Mouse (Mus musculus) heart, embryonic 11.5 days (tissue): ENCODE data around the gene Sytl3. TPM values are rescaled to one million over a fixed set of nuclear protein-coding genes. Genes with fewer than 3 reads are reported as not detected.
"Not testable (repeated sequence)": the region's sequence is repeated elsewhere in the genome, so short reads cannot be mapped to it uniquely, and the experiment has no call there.

Source experiments
- ATAC-seq: fragments of 200-750 bp; cut with Nextera tagmentation; replicated peaks from 2 replicates; pipeline ENCODE4 v1.8.0; 2017; ENCODE audit warnings: moderate library complexity; ENCODE audit not compliant: insufficient number of reproducible peaks, low FRiP score, low TSS enrichment
- H3K27ac ChIP-seq: fragments of 300-500 bp; sonication (generic); 2 replicates; pipeline ENCODE4 v1.5.1; 2014; ENCODE audit warnings: mild to moderate bottlenecking, low read depth, low read length
- H3K27me3 ChIP-seq: fragments of 300-500 bp; sonication (generic); 2 replicates; pipeline ENCODE4 v1.6.1; 2014; ENCODE audit warnings: mild to moderate bottlenecking, low read length, mixed read lengths; ENCODE audit not compliant: control insufficient read depth, insufficient read depth
- H3K36me3 ChIP-seq: fragments of 300-500 bp; sonication (generic); 2 replicates; pipeline ENCODE4 v1.6.1; 2014; ENCODE audit warnings: mild to moderate bottlenecking, low read length, moderate library complexity, mixed read lengths; ENCODE audit not compliant: control insufficient read depth, insufficient read depth
- H3K4me1 ChIP-seq: fragments of 300-500 bp; sonication (generic); 2 replicates; pipeline ENCODE4 v1.6.1; 2014; ENCODE audit warnings: low read length; ENCODE audit not compliant: control insufficient read depth, insufficient read depth
- H3K4me2 ChIP-seq: fragments of 300-500 bp; sonication (generic); 2 replicates; pipeline ENCODE4 v1.6.1; 2014; ENCODE audit warnings: mild to moderate bottlenecking, moderate library complexity
- H3K4me3 ChIP-seq: fragments of 300-500 bp; sonication (generic); 2 replicates; pipeline ENCODE4 v1.5.1; 2014; ENCODE audit warnings: low read depth, low read length
- H3K9ac ChIP-seq: fragments of 300-500 bp; sonication (generic); 2 replicates; pipeline ENCODE4 v1.6.1; 2014; ENCODE audit warnings: mild to moderate bottlenecking, low read depth, low read length, moderate library complexity
- H3K9me3 ChIP-seq: fragments of 300-500 bp; sonication (generic); replicated peaks from 2 replicates; pipeline ENCODE4 v1.6.1; 2016; ENCODE audit warnings: low read length; ENCODE audit not compliant: control insufficient read depth
- WGBS: fragments of 180-500 bp; shearing (Covaris S2); extraction: QIAGEN DNeasy Blood & Tissue Kit; methylation state at CpG from one replicate; pipeline ENCODE4 v1.1.7; 2014; ENCODE audit not compliant: insufficient replicate concordance; 5-methylcytosine and 5-hydroxymethylcytosine counted together
- polyA plus RNA-seq: library from polyadenylated mRNA; unstranded; fragments of >200 nt; fragmentation: Nextera tagmentation; extraction: Ambion mirVana; gene quantifications from 2 replicates; pipeline ENCODE4 v1.2.1, GENCODE M21; 2014

Gene Sytl3
- polyA plus RNA-seq, 1 experiment from 2014 or later, result 0.11 TPM

- H3K4me3 ChIP-seq, H3K9me3 ChIP-seq, H3K27me3 ChIP-seq, H3K9ac ChIP-seq, H3K4me1 ChIP-seq, H3K36me3 ChIP-seq, H3K4me2 ChIP-seq, ATAC-seq, H3K27ac ChIP-seq: not testable (repeated sequence)
- WGBS, result 9% methylated on average over 2 of the region's 2 CpGs
These were observed 32.7 kb downstream of the Sytl3 start for GRCm38 (mm10) chr17:6691596-6691995.

GRCm38 (mm10) chr17:6695712-6696111 lies 36.8 kb downstream of the Sytl3 start:
- H3K4me3 ChIP-seq, H3K4me1 ChIP-seq, H3K9me3 ChIP-seq, H3K36me3 ChIP-seq, H3K4me2 ChIP-seq, H3K27me3 ChIP-seq, H3K27ac ChIP-seq, H3K9ac ChIP-seq, ATAC-seq: not testable (repeated sequence)
- 75% methylated on average over 9 of the region's 9 CpGs for WGBS

- H3K27me3 ChIP-seq, result not testable (repeated sequence)
These were observed 37.6 kb downstream of the Sytl3 start for GRCm38 (mm10) chr17:6696521-6696920.

GRCm38 (mm10) chr17:6697224-6697775 lies 38.4 kb downstream of the Sytl3 start:
- not testable (repeated sequence) for H3K27ac ChIP-seq, H3K4me2 ChIP-seq, H3K4me1 ChIP-seq, H3K27me3 ChIP-seq, H3K9me3 ChIP-seq, ATAC-seq, H3K36me3 ChIP-seq, H3K4me3 ChIP-seq, H3K9ac ChIP-seq
- 33% methylated on average over 3 of the region's 4 CpGs for WGBS

More at GRCm38 (mm10) chr17:6696521-6696920, 37.6 kb downstream of the Sytl3 start:
- H3K4me1 ChIP-seq, H3K9ac ChIP-seq, H3K27ac ChIP-seq, H3K4me3 ChIP-seq, H3K9me3 ChIP-seq, H3K36me3 ChIP-seq, H3K4me2 ChIP-seq: not testable (repeated sequence)
- ATAC-seq, result peak; percentile 33; the same call in 1 of the 2 replicates
- 44% methylated on average over 7 of the region's 8 CpGs for WGBS

- H3K9me3 ChIP-seq, H3K4me1 ChIP-seq, H3K4me3 ChIP-seq, H3K9ac ChIP-seq, H3K4me2 ChIP-seq, H3K27ac ChIP-seq, H3K27me3 ChIP-seq, ATAC-seq, H3K36me3 ChIP-seq: not testable (repeated sequence)
- WGBS, result 51% methylated on average over 8 of the region's 9 CpGs
These were observed 40.6 kb downstream of the Sytl3 start for GRCm38 (mm10) chr17:6699502-6699901.

GRCm38 (mm10) chr17:6700077-6700476 lies 41.2 kb downstream of the Sytl3 start:
- ATAC-seq, H3K9ac ChIP-seq, H3K27me3 ChIP-seq, H3K4me3 ChIP-seq, H3K27ac ChIP-seq, H3K9me3 ChIP-seq, H3K36me3 ChIP-seq, H3K4me1 ChIP-seq, H3K4me2 ChIP-seq: not testable (repeated sequence)
- 63% methylated on average over 3 of the region's 7 CpGs for WGBS

GRCm38 (mm10) chr17:6702625-6703221 lies 43.8 kb downstream of the Sytl3 start:
- H3K4me1 ChIP-seq, ATAC-seq, H3K9ac ChIP-seq, H3K4me2 ChIP-seq, H3K27ac ChIP-seq, H3K4me3 ChIP-seq, H3K27me3 ChIP-seq, H3K36me3 ChIP-seq, H3K9me3 ChIP-seq: not testable (repeated sequence)
- WGBS, result 17% methylated on average over 2 of the region's 8 CpGs

- not testable (repeated sequence) for H3K4me2 ChIP-seq, H3K9me3 ChIP-seq, H3K27ac ChIP-seq, H3K4me3 ChIP-seq, H3K27me3 ChIP-seq, H3K36me3 ChIP-seq, ATAC-seq, H3K9ac ChIP-seq, H3K4me1 ChIP-seq
- 67% methylated on average over 6 of the region's 9 CpGs for WGBS
These were observed 44.7 kb downstream of the Sytl3 start for GRCm38 (mm10) chr17:6703381-6704270.
